Mouse (Mus musculus): ENCODE data around the gene Galnt9.
A peak's percentile ranks its signal among the peaks of the same experiment; 100 is the strongest.

Gene Galnt9

GRCm38 (mm10) chr5:110629525-110630120, 85.5 kb downstream of the Galnt9 start:
- no peak for DNase-seq (ENCODE audit: low spot score in 2 of 2)

- DNase-seq (ENCODE audit: low spot score in 2 of 2) = no peak
These were observed 92.0 kb downstream of the Galnt9 start for GRCm38 (mm10) chr5:110635951-110636707.

- no peak for DNase-seq (ENCODE audit: low spot score in 2 of 2)
These were observed 94.3 kb downstream of the Galnt9 start for GRCm38 (mm10) chr5:110638306-110639074.

GRCm38 (mm10) chr5:110639459-110639858, 95.3 kb downstream of the Galnt9 start:
- peak; percentile 57 to 72 for DNase-seq (ENCODE audit: low spot score in 2 of 2)

- DNase-seq (ENCODE audit: low spot score in 2 of 2) = no peak
These were observed 102.2 kb downstream of the Galnt9 start for GRCm38 (mm10) chr5:110646377-110646776.

- peak; percentile 98 to 99 for DNase-seq (ENCODE audit: low spot score in 2 of 2)
These were observed 108.8 kb downstream of the Galnt9 start, which contains the start of the genes Noc4l and Ddx51 for GRCm38 (mm10) chr5:110652719-110653648. TSS of gene Noc4l (minus strand) at chr5:110653417. TSS of gene Ddx51 (plus strand) at chr5:110653451.

GRCm38 (mm10) chr5:110653686-110654085, 109.5 kb downstream of the Galnt9 start:
- DNase-seq (ENCODE audit: low spot score in 2 of 2) = peak in 1 of 2 experiments; percentile 32

GRCm38 (mm10) chr5:110659682-110660081, 115.5 kb downstream of the Galnt9 start:
- no peak for DNase-seq (ENCODE audit: low spot score in 2 of 2)

GRCm38 (mm10) chr5:110664041-110664440, 119.9 kb downstream of the Galnt9 start:
- DNase-seq (ENCODE audit: low spot score in 2 of 2) = no peak

GRCm38 (mm10) chr5:110664750-110665269, 120.7 kb downstream of the Galnt9 start:
- no peak for DNase-seq (ENCODE audit: low spot score in 2 of 2)

- no peak for DNase-seq (ENCODE audit: low spot score in 2 of 2)
These were observed 121.4 kb downstream of the Galnt9 start for GRCm38 (mm10) chr5:110665486-110666121.

Measured in cerebellum, postnatal 4 days (tissue).